Mouse (Mus musculus): Measurements from ENCODE around the gene Grhl1. TPM values are rescaled to one million over a fixed set of nuclear protein-coding genes. Genes with fewer than 3 reads are reported as not detected.

The Grhl1 gene
- polyA plus RNA-seq, 1 experiment from 2014 or later, result 2.8 TPM

- no peaks in the 10 kb centered on the region for H3K4me1 ChIP-seq (replicated peaks; ENCODE audit: insufficient read depth, low read length)
- no peak for ATAC-seq (replicated peaks; ENCODE audit: low FRiP score, low read depth)
- H3K4me3 ChIP-seq (replicated peaks; ENCODE audit: low read depth, low read length), result no peak overlapping the region
- no peak overlapping the region for H3K9ac ChIP-seq (ENCODE audit: low read depth, low read length)
- H3K27me3 ChIP-seq (ENCODE audit: insufficient read depth, low read length), result no peaks in the 10 kb centered on the region
- WGBS, result 89% methylated on average over 8 of the region's 8 CpGs
- no peak for DNase-seq (ENCODE audit: low spot score)
- TF ChIP-seq CTCF (IDR thresholded peaks at IDR 0.05; ENCODE audit: low read depth), result no peak
- no peaks in the 10 kb centered on the region for H3K9me3 ChIP-seq (replicated peaks; ENCODE audit: low read length)
- no peaks in the 10 kb centered on the region for H3K36me3 ChIP-seq (ENCODE audit: insufficient read depth, low read length)
- H3K27ac ChIP-seq, result no peak overlapping the region
- H3K4me2 ChIP-seq (ENCODE audit: low read length), result no peak overlapping the region
These were observed 12.8 kb downstream of the Grhl1 start for GRCm38 (mm10) chr12:24584835-24585234.

- H3K27ac ChIP-seq, result no peak overlapping the region
- H3K9ac ChIP-seq (ENCODE audit: low read depth, low read length), result no peak overlapping the region
- DNase-seq (ENCODE audit: low spot score) (no peak), ATAC-seq (replicated peaks; ENCODE audit: low FRiP score, low read depth) (no peak)
- no peak overlapping the region for H3K4me2 ChIP-seq (ENCODE audit: low read length)
- no peak for TF ChIP-seq CTCF (IDR thresholded peaks at IDR 0.05; ENCODE audit: low read depth)
- WGBS, result 73% methylated on average over 7 of the region's 7 CpGs
- no peaks in the 10 kb centered on the region for H3K9me3 ChIP-seq (replicated peaks; ENCODE audit: low read length)
- no peak overlapping the region for H3K4me3 ChIP-seq (replicated peaks; ENCODE audit: low read depth, low read length)
- H3K4me1 ChIP-seq (replicated peaks; ENCODE audit: insufficient read depth, low read length), result no peaks in the 10 kb centered on the region
- no peaks in the 10 kb centered on the region for H3K36me3 ChIP-seq (ENCODE audit: insufficient read depth, low read length)
- H3K27me3 ChIP-seq (ENCODE audit: insufficient read depth, low read length), result no peaks in the 10 kb centered on the region
These were observed 14.1 kb downstream of the Grhl1 start for GRCm38 (mm10) chr12:24586193-24586592.

GRCm38 (mm10) chr12:24590371-24590770, 18.3 kb downstream of the Grhl1 start:
- Histone ChIP-seq H3K27me3 (ENCODE audit: insufficient read depth, low read length) (no peaks in the 10 kb centered on the region), H3K4me1 (replicated peaks; ENCODE audit: insufficient read depth, low read length) (peaks cover 12% of the 10 kb centered on the region), H3K4me2 (ENCODE audit: low read length) (no peak overlapping the region), H3K27ac (no peak overlapping the region), H3K36me3 (ENCODE audit: insufficient read depth, low read length) (no peaks in the 10 kb centered on the region), H3K9ac (ENCODE audit: low read depth, low read length) (no peak overlapping the region), H3K9me3 (replicated peaks; ENCODE audit: low read length) (no peaks in the 10 kb centered on the region), H3K4me3 (replicated peaks; ENCODE audit: low read depth, low read length) (no peak overlapping the region)
- DNase-seq (ENCODE audit: low spot score) (no peak), ATAC-seq (replicated peaks; ENCODE audit: low FRiP score, low read depth) (no peak)
- 66% methylated on average over 7 of the region's 7 CpGs for WGBS
- TF ChIP-seq CTCF (IDR thresholded peaks at IDR 0.05; ENCODE audit: low read depth), result no peak

DNA sequence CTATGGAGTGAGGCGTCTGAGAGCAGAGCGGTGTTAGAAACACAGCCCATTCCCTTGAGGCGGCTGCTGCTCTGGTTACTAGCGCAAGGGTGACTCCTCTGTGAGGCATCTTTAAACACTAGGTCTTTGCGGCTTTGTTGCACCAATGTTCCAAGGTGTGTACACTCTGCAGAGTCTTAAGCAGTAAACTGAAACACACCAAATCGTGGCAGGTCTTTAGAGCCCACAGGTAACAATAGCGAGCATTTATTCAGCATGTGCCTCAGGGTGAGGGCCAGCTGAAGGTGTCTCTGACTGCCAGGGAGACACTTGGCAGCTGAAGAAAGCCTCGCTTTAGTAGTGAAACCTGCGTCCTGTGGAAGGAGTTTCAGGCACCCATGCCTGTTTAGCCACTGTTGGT, 20.0 kb downstream of the Grhl1 start:
- ATAC-seq (replicated peaks; ENCODE audit: low FRiP score, low read depth), result no peak
- Histone ChIP-seq H3K4me1 (replicated peaks; ENCODE audit: insufficient read depth, low read length) (peaks cover 12% of the 10 kb centered on the region), H3K9ac (ENCODE audit: low read depth, low read length) (no peak overlapping the region), H3K9me3 (replicated peaks; ENCODE audit: low read length) (no peaks in the 10 kb centered on the region), H3K27ac (no peak overlapping the region), H3K4me2 (ENCODE audit: low read length) (no peak overlapping the region), H3K36me3 (ENCODE audit: insufficient read depth, low read length) (no peaks in the 10 kb centered on the region), H3K27me3 (ENCODE audit: insufficient read depth, low read length) (no peaks in the 10 kb centered on the region), H3K4me3 (replicated peaks; ENCODE audit: low read depth, low read length) (no peak overlapping the region)
- no peak for DNase-seq (ENCODE audit: low spot score)
- TF ChIP-seq CTCF (IDR thresholded peaks at IDR 0.05; ENCODE audit: low read depth), result no peak
- WGBS, result 81% methylated on average over 9 of the region's 9 CpGs

GRCm38 (mm10) chr12:24592956-24593672, 21.0 kb downstream of the Grhl1 start:
- WGBS, result 2% methylated on average over 22 of the region's 22 CpGs
- H3K9me3 ChIP-seq (replicated peaks; ENCODE audit: low read length), result no peaks in the 10 kb centered on the region
- TF ChIP-seq CTCF (IDR thresholded peaks at IDR 0.05; ENCODE audit: low read depth), result no peak; the same call in 1 of the 2 replicates
- H3K36me3 ChIP-seq (ENCODE audit: insufficient read depth, low read length), result no peaks in the 10 kb centered on the region
- peak overlapping the region; percentile 66 for H3K4me2 ChIP-seq (ENCODE audit: low read length)
- peaks cover 12% of the 10 kb centered on the region for H3K4me1 ChIP-seq (replicated peaks; ENCODE audit: insufficient read depth, low read length)
- H3K27me3 ChIP-seq (ENCODE audit: insufficient read depth, low read length), result no peaks in the 10 kb centered on the region
- peak overlapping the region; percentile 58; the same call in 1 of the 2 replicates for H3K27ac ChIP-seq
- H3K9ac ChIP-seq (ENCODE audit: low read depth, low read length), result no peak overlapping the region
- peak; percentile 73 for DNase-seq (ENCODE audit: low spot score)
- H3K4me3 ChIP-seq (replicated peaks; ENCODE audit: low read depth, low read length), result peak overlapping the region; percentile 24
- peak; percentile 75 for ATAC-seq (replicated peaks; ENCODE audit: low FRiP score, low read depth)

DNA sequence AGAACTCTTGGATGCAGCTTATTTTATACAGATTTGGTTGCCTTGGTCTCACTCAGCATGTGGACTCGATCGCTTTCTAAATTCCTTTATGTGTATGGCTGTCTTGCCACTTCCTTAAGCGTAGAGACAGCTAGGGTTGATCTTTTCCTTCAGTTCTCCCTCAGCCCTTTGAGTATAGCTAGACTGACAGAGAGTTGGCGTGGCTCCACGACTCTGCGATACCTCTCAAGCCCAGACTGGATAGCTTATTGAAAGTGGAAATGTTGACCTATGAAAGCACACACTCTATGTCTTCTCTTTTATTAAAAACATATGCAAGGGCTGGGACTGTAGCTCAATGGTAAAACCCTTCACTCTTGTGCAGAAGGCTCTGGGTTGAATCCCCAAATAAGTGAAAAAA, 25.3 kb downstream of the Grhl1 start:
- ATAC-seq (replicated peaks; ENCODE audit: low FRiP score, low read depth), result no peak
- Histone ChIP-seq H3K36me3 (ENCODE audit: insufficient read depth, low read length) (no peaks in the 10 kb centered on the region), H3K4me3 (replicated peaks; ENCODE audit: low read depth, low read length) (no peak overlapping the region), H3K27ac (no peak overlapping the region), H3K9me3 (replicated peaks; ENCODE audit: low read length) (no peaks in the 10 kb centered on the region), H3K27me3 (ENCODE audit: insufficient read depth, low read length) (no peaks in the 10 kb centered on the region), H3K4me1 (replicated peaks; ENCODE audit: insufficient read depth, low read length) (peaks cover 12% of the 10 kb centered on the region), H3K9ac (ENCODE audit: low read depth, low read length) (no peak overlapping the region), H3K4me2 (ENCODE audit: low read length) (no peak overlapping the region)
- no peak for DNase-seq (ENCODE audit: low spot score)
- WGBS, result 65% methylated on average over 6 of the region's 6 CpGs
- TF ChIP-seq CTCF (IDR thresholded peaks at IDR 0.05; ENCODE audit: low read depth), result no peak
